Mouse (Mus musculus) frontal cortex, postnatal 10 days (tissue): Measurements from ENCODE around the gene Ppm1h.

Experiments used
- DNase-seq, 2 experiments: peaks; one replicate each; pipeline ENCODE4 v3.0.0; 2022; ENCODE audit warnings: low spot score in 2 of 2, mixed read lengths in 1 of 2

Ppm1h gene

DNA sequence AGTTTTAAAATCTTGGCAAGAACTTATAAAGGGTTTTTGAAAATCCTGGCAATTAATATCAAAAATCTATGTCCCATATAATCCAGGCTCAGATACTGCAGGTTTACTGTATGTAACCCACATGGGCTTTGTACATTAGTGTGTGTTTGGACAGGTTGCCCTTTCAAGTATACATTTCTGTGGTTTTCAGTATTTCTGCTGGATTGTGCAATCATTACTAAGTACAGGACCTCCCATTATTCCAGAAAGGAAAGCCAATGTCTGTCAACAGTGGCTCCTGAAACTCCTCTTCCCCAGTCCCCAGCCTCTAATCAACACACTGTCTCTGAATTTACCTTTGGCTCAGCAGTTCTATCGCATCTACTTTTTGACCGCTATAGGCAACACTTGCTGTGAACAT lies 66.4 kb downstream of the Ppm1h start:
- DNase-seq: no peak

- no peak for DNase-seq
Measured at GRCm38 (mm10) chr10:122746211-122746610, 67.6 kb downstream of the Ppm1h start.

- no peak for DNase-seq
Measured at GRCm38 (mm10) chr10:122747151-122747925, 68.8 kb downstream of the Ppm1h start.

DNA sequence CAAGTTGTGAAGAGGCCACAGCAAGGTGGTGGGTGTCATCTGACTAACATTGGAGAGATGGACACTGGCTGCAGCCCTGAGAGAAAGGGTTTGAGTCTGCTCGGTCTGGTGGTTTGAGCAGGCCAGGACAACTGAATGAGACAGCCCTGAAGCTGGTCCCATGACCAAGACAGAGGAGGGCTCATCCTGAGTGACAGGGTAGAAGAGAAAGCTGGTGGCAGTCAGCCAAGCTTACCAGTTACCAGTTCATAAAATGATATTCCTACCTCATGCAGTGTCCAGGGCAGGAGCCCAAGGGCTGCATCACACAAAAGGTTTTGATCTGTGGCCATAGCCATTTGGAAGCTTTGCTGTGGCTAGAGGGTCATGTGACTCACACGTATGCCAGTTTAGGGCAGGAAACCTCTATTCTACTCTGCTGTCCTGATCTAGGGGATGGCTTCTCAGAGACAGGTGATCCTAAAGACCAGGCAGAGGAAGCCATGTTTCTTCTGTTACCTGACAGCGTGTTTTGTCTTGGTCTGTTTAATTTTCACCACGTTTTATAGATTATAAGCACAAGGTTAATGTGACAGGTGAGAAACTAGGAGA lies 69.9 kb downstream of the Ppm1h start:
- no peak for DNase-seq

- DNase-seq: no peak
Measured at GRCm38 (mm10) chr10:122749071-122749470, 70.5 kb downstream of the Ppm1h start.

DNA sequence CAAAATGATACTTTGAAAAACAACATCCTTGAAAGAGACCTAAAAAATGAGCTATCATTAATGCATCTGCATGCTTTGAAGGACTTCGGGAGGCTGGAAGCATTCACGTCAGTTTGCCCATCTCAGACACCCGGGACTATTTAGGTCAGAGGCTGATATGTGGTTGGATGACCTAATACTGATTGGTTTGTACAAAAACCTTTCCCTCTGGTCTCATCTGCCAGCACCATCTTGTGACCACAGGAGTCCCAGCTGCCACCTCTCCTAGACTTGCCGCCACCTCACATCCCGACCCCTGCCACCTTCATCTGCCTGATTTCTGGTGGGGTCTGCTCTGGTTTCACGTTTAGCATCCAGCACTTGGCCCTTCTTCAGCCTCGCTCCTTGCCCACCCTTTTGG lies 71.3 kb downstream of the Ppm1h start:
- DNase-seq: no peak

- no peak for DNase-seq
Measured at GRCm38 (mm10) chr10:122752950-122753923, 74.7 kb downstream of the Ppm1h start.

- no peak for DNase-seq
Measured at GRCm38 (mm10) chr10:122753924-122754307, 75.4 kb downstream of the Ppm1h start.

DNA sequence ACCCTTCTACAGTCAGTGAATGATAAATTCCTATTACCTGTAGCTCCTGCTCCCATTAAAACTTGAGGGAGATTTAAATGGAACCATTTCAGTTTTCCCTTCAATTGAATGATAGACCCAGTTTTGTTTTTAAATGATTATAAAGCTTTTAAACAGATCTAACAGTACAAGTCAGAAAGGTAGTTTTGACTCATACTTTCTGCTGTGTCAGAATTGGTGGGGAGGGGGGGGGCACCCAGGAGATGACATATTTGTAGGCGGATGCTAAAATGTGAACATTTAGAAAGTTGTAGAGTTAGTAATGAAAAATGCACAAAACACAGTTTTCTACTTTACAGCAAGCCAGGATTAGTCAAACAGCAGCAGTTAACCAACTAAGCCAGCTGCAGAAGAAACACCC lies 76.4 kb downstream of the Ppm1h start:
- no peak for DNase-seq

- no peak for DNase-seq
Measured at GRCm38 (mm10) chr10:122756879-122757530, 78.4 kb downstream of the Ppm1h start.

- no peak for DNase-seq
Measured at GRCm38 (mm10) chr10:122757727-122758126, 79.2 kb downstream of the Ppm1h start.

GRCm38 (mm10) chr10:122758346-122758745 lies 79.8 kb downstream of the Ppm1h start:
- no peak for DNase-seq

DNA sequence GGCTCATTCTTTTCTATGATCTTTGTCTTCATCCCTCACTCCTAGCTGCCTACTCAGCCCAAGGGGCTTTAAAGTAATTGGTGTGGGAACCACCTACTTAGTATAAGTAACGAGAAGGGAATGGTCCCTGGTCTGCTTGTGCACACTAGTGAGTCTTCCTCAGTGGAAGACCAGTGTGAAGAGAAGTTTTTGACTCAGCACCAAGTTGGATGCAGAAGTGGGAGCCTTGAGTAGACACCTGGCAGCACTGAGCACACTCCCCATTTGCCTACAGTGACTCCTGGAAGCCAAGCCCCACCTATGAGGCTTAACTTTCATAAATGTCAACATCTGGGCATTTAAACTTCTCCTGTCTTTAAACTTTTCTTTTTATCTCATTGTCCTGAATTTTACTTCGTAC lies 81.2 kb downstream of the Ppm1h start:
- no peak for DNase-seq

DNA sequence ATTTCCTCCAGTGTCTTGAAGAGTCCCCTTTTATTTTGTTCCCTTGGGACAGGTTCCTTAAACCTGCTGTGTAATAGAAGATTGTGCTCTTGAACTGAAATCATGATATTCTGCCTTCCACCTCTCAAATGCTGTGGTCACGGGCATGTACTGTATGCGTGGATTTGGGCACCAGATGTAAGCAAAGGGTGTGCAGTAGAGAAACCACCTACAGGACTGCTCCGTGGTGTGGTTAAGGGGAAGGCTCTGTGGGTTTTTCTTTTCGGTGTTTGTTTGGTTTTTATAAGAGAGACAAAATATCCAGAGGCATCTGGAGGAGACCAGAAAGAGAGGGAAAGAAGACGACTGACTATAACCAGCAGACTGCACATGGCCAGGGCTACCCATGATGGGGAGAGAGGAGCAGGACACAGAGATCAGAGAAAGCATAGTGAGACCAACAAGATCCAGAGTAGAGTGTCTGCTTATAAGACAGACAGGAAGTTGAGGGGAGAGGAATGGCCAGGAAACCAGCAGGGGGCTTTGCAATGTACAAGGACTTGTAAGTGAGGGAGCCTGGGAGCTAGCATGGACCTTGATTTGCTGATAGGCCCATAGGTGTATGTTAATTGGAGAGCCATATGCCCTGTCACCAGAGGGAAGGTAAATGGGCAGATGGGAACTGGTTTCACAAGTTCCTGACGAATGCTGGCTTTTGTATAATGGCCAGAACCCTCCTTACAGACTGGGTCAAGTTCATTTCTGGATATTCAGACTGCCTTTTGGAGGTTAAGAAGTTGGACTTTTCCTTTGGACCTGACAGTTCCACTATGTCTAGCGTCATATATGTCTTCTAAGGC lies 82.1 kb downstream of the Ppm1h start:
- no peak for DNase-seq

DNA sequence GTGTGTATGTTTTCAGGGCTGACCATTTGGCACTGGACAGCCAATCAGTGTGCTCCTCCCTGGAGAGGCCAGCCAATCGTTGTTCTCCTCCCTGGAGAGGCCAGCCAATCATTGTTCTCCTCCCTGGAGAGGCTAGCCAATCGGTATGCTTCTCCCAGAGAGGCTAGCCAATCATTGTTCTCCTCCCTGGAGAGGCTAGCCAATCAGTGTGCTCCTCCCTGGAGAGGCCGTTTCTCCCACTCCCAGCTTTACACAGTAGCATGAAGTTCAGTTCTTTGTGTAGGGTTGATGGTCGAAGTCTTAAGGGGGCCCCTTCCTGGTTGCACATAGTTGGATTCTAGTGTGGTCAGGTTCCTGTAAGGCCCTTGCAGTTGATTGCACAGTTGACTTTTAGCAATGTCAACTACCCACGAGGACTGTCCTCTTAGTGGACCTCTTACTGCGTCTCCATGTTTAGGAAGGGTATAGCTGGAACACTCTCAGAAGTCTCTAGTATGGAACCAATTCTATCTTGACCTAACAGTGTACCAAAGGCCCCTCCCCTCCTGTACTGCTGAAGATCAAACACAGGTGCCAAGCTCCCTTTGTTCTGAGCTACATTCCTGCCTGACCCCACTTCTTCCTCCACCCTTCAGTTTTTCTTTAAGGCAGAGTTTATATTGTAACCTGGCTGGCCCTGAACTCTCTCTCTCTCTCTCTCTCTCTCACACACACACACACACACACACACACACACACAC lies 84.4 kb downstream of the Ppm1h start:
- no peak for DNase-seq

- no peak for DNase-seq
Measured at GRCm38 (mm10) chr10:122763596-122763995, 85.0 kb downstream of the Ppm1h start.

GRCm38 (mm10) chr10:122764653-122765052 lies 86.1 kb downstream of the Ppm1h start:
- no peak for DNase-seq

- no peak for DNase-seq
Measured at GRCm38 (mm10) chr10:122765521-122765920, 87.0 kb downstream of the Ppm1h start.

DNA sequence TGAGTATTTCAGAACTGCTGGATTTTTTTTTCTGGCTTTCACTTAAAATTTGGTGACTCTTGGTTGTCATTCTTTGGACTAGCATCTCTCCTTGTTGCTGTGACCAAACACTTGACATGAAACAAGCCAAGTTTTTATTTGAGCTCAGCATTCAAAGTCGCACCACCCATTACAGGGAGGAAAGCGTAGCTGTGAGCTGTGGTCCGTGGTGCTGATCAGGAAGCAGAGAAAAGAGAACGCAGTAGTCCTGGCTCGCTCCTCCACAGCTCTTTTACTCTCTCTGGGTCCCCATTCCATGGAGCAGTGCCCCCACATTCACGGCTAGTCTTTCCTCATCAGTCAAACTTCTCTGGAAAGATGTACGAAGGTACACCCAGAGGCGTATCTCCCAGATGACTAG lies 87.4 kb downstream of the Ppm1h start:
- DNase-seq: no peak

DNA sequence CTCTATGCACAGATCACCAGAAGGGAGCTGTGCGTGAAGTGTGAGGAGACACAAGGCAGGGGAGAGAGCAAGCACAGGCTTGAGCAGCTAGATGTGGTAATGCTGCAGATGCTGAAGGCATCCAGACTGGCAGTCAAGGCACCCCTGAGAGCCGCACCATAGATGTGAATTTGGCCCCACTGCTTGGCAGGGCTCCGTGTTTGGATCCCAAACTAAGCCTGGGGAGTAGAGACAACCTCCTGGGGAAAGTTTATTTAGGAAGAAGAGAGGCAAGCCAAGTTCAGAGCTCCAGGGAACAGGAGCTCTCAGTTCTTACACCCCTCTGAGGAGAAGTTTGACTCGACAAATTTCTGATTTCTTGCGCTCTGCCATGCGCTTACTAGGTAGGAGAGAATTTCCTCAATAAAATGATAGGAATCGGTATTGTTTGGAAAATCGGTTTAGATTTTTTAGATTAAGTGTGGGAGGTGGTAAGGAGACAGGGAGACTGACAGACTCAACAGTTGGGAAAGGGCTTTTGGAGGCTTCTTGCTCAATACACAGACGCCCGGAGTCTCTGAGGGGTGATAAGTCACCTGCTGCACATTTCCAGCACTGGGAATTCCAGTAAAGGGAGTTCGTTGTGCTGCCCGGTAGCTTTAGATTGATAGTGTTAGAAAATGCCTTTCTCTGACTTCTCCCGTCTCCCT lies 89.8 kb downstream of the Ppm1h start:
- DNase-seq: no peak
